Mouse (Mus musculus) skeletal muscle tissue, adult 2 months (tissue): ENCODE results near the gene Creb5.
"Not testable (repeated sequence)": the region's sequence is repeated elsewhere in the genome, so short reads cannot be mapped to it uniquely, and the experiment has no call there.

ENCODE experiments used
- DNase-seq: peaks from one replicate; pipeline ENCODE4 v3.0.0-alpha.2; 2012; ENCODE audit warnings: low read depth, low spot score

Creb5 gene

GRCm38 (mm10) chr6:53319543-53320325 lies 32.7 kb downstream of the Creb5 start:
- peak; percentile 83 for DNase-seq

DNA sequence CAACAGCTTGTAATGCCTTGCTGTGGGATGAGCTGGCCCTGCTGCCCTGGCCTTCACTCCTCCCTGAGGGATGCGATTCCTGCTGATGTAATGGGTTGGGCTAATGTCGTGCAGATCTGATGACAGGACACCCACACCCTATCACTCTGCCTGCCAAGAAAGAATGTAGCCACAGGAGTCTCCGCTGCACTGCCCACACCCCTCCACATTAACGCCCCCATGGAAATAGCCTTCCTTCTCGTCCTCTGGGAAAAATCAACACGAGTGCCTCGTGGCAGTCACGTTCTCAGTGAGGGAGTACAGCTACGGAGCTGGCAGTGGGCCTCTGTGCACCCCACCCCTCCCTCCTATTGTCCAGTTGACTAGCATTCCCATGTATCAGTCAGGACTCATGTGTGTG lies 50.3 kb downstream of the Creb5 start:
- DNase-seq, result peak; percentile 87

DNA sequence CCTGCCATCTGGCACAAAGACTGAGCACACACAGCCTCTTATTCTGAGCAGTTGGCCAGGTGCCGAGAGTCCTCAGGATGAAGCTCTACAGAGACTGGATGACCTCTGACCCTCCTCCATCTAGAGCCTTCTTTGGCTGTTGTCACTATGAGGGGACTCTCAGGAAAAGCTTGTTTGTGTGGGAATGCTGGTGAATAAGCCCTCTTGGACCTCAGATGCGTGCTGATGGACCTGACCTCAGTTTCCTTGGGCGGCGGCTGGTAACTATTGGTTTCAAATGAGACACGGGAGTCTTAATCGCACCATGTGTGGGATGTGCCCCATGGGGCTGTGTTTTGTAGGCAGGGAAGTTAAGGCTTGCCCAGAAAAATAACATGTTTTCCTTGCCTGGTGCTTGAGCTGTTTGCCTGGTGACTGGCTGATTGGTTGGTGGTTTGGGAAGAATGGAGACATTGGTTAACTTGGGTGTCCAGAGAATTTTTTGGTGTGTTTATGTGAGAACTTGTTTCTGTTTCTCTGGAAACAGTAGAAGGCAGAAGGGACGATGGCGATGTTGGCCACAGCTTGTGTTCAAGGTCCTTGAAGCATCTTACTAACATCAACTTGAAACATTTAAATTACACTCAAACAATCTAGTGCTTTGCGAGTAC lies 65.4 kb downstream of the Creb5 start:
- peak; percentile 13 for DNase-seq

- DNase-seq, result no peak
Observed at GRCm38 (mm10) chr6:53356328-53356727, 69.3 kb downstream of the Creb5 start.

DNA sequence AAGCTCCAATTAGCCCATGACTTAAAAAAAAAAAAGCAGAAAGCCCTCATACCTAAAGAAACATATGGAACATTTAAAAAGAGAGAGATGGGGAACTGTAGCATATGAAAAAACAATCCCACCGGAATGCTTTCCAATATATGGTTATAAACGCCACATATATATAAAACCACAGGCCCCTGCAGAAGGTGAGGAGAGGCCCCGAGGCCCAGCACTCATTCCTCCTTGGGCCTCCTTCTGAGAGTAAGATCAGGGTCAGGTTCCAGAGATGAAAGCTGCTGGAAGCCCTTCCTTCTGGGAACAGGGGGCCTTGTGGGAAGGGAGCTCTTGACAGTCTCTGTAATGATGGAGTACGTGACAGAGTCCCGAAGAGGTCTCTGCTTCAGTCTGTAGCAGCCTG lies 76.5 kb downstream of the Creb5 start:
- no peak for DNase-seq

- DNase-seq, result peak; percentile 30
Observed at GRCm38 (mm10) chr6:53363981-53364391, 76.9 kb downstream of the Creb5 start.

DNA sequence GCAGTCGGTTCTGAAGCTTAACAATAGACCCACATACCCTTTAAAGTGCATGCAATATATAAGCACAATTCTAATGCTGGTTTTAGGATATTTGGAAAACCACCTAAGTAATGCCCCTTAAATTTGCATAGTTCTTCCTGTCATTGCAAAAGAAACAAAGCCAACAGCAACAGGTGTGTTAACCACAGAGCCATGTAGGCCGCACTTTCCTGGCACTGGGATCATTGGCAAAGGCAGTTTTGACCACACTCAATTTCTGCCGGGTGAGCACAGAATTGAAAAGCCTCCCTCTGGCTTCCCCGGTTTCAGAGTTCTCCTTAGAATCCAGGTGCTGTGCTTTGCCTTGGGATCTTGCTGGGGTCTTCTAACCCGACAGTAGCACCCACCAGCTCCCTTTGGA lies 82.1 kb downstream of the Creb5 start:
- no peak for DNase-seq

- DNase-seq, result peak; percentile 32
Observed at GRCm38 (mm10) chr6:53369928-53370327, 82.9 kb downstream of the Creb5 start.

DNA sequence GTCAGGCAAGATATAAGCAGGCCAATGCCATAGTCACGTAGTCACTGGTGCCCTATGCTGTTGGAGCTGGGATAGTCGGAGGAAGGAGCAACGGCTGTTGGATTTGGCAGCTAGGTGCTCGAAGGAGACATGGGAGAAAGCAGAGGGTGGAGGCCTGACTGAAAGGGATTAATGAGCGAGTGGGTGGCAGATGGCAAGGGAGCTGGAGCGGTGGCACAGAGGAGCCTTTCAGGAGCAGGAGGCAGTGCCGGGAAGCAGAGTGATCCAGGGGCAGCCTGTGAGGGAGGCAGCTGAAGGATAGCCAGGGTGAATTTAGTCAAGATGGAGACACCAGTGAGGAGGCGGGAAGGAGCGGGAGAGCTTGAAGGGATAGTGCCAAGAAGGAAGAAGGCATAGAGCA lies 84.9 kb downstream of the Creb5 start:
- no peak for DNase-seq

GRCm38 (mm10) chr6:53374315-53374941 lies 87.4 kb downstream of the Creb5 start:
- DNase-seq, result no peak

DNA sequence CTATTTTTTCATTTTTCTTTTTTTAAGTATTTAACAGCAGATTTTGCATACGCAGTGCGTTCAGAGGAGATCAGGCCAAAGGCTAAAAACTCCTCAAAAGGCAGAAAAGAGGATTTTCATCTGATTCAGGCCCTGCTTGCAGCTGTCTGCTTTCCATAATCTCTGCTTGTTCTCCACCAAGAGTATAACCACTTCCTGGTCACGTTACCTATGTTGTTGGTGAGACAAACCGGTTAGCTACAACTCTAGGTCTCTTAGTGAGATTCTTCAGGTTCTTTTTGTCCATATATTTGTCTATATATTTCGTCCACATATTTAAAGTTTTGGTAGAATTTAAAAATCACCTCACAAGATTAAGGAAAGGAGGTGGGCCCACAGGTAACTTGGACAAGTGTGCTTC lies 102.2 kb downstream of the Creb5 start:
- DNase-seq, result no peak

DNA sequence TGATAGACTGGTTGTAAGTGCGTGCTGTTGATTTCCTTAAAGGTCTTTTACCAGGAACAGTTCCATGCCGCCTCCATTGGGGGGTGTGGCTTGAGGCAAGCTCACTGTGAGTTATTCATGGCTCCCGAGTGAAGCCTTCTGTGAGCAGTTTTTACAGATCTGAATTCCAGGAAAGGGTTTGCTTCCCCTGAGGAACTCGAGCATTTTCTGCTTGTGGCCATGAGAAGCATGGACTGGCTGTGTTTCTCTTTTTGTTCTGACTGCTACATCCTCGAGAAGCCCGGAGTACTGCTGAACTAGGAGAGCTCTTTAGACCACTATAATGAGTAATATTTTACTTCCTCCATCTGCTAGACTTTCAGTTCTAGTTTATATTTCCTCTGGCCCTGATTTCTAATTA lies 103.3 kb downstream of the Creb5 start:
- DNase-seq, result peak; percentile 17

DNA sequence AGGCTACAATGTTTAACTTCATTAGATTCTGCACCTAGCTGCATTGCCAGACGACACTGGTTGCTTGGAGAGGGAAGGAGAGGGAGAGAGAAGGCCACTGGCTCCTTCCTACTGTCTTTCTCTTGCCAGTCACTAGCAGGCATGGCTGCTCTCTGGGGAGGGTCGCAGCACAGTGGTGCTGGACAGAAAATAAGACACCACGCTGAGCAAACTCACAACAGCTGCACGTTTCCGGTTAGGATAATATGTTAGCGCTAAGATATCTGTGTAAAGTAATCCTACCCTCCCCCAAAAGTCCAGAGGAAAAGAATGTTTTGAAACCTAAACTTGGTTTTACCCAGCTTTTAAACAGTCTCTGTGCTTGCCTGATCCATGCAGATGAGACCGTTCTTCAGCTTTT lies 107.0 kb downstream of the Creb5 start:
- no peak for DNase-seq

GRCm38 (mm10) chr6:53395208-53395607 lies 108.1 kb downstream of the Creb5 start:
- DNase-seq, result no peak

GRCm38 (mm10) chr6:53396421-53396820 lies 109.4 kb downstream of the Creb5 start:
- no peak for DNase-seq

- DNase-seq, result no peak
Observed at GRCm38 (mm10) chr6:53397797-53398196, 110.7 kb downstream of the Creb5 start.

DNA sequence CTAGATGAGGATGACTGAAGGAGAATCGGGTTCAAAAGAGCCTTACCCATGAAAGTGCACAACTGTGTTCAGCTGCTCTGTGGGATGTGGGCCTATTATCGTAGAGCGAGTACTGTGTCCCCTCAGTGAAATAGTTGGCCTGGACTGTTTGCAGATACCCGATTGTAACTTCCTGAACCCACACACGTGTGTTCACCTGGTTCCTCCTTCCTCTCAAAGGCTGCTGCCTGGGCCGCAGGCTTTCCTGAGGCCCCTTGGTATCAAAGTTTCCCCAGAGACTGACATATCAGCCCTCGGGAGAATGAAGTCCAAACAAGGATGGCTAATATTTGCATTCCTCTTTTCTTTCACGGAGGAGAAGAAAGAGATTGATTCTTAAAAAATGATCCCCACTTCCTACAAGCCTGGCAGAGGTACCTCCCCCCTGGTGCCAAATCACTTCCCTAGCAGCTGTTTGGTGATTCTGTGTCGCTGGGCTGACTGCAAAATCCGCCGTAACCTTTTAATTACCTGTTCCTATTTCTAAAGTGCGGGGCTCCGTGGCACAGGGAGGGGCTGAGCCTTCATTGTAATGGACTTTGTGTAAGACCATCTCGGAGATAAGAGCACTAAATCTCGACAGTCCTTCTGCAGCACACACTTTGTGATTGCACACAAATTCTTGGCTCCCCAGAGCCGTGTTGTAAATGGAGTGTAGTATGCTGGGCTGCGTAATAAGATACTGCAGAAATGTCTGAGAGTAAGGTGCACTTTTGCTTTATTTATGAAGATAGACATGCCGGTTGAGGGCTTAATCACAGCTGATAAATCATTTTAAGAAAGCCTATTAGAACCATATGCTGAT lies 111.4 kb downstream of the Creb5 start:
- DNase-seq, result no peak

DNA sequence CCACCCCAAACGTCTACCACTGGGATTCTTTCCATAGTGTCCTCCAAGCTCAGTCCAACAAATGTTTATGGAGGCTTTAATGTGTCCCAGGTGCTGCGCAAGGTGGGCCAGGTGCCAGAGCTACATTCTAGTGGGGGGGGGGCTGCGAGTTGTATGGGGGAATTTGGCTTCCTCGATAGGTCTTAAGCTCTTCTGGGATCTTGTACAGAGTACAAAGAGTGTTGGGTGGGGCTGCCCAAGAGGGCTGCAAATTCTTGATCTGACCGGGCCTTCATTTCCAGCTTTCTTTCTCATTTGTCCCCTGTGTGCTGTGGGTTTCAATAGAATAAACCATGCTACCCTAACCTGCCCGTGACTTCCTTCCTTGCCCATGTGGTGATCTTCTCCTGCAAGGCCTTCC lies 114.3 kb downstream of the Creb5 start:
- DNase-seq, result no peak

GRCm38 (mm10) chr6:53402551-53402950 lies 115.5 kb downstream of the Creb5 start:
- DNase-seq, result not testable (repeated sequence)

GRCm38 (mm10) chr6:53409183-53409582 lies 122.1 kb downstream of the Creb5 start:
- no peak for DNase-seq

GRCm38 (mm10) chr6:53421345-53421744 lies 134.3 kb downstream of the Creb5 start:
- no peak for DNase-seq

GRCm38 (mm10) chr6:53429368-53429767 lies 142.3 kb downstream of the Creb5 start:
- DNase-seq, result no peak
